Mouse (Mus musculus) embryonic facial prominence, embryonic 14.5 days (tissue): ENCODE results near the gene Brat1. TPM values are rescaled to one million over a fixed set of nuclear protein-coding genes. Genes with fewer than 3 reads are reported as not detected.

Experiments
- ATAC-seq: fragments of 200-750 bp; cut with Nextera tagmentation; 2 replicates; pipeline ENCODE4 v1.8.0; 2017; ENCODE audit warnings: low read depth, moderate number of reproducible peaks, moderate TSS enrichment
- DNase-seq: peaks from one replicate; pipeline ENCODE4 v3.0.0-alpha.2; 2015; ENCODE audit warnings: low spot score
- H3K27ac ChIP-seq: fragments of 300-500 bp; sonication (generic); replicated peaks from 2 replicates; pipeline ENCODE4 v1.5.1; 2014; ENCODE audit warnings: low read depth, mild to moderate bottlenecking, low read length, moderate library complexity
- H3K27me3 ChIP-seq: fragments of 300-500 bp; sonication (generic); replicated peaks from 2 replicates; pipeline ENCODE4 v1.6.1; 2014; ENCODE audit warnings: low read length; ENCODE audit not compliant: control insufficient read depth, insufficient read depth
- H3K36me3 ChIP-seq: fragments of 300-500 bp; sonication (generic); 2 replicates; pipeline ENCODE4 v1.6.1; 2014; ENCODE audit warnings: low read length, mixed read lengths; ENCODE audit not compliant: control insufficient read depth, insufficient read depth
- H3K4me1 ChIP-seq: fragments of 300-500 bp; sonication (generic); 2 replicates; pipeline ENCODE4 v1.6.1; 2014; ENCODE audit warnings: antibody characterized with exemption, low read length; ENCODE audit not compliant: control insufficient read depth, insufficient read depth
- H3K4me2 ChIP-seq: fragments of 300-500 bp; sonication (generic); 2 replicates; pipeline ENCODE4 v1.6.1; 2014; ENCODE audit warnings: low read depth, mild to moderate bottlenecking, low read length, moderate library complexity, mixed read lengths
- H3K4me3 ChIP-seq: fragments of 300-500 bp; sonication (generic); 2 replicates; pipeline ENCODE4 v1.5.1; 2014; ENCODE audit warnings: low read depth, mild to moderate bottlenecking, low read length
- H3K9ac ChIP-seq: fragments of 300-500 bp; sonication (generic); 2 replicates; pipeline ENCODE4 v1.6.1; 2014; ENCODE audit warnings: low read depth, mild to moderate bottlenecking, low read length, moderate library complexity, mixed read lengths
- H3K9me3 ChIP-seq: fragments of 300-500 bp; sonication (generic); 2 replicates; pipeline ENCODE4 v1.6.1; 2016; ENCODE audit warnings: low read length; ENCODE audit not compliant: control insufficient read depth
- WGBS: fragments of 180-500 bp; shearing (Covaris S2); extraction: QIAGEN DNeasy Blood & Tissue Kit; methylation state at CpG from one replicate; pipeline ENCODE4 v1.1.7; 2014; 5-methylcytosine and 5-hydroxymethylcytosine counted together
- polyA plus RNA-seq: library from polyadenylated mRNA; unstranded; fragments of >200 nt; fragmentation: Nextera tagmentation; extraction: Ambion mirVana; gene quantifications from 2 replicates; pipeline ENCODE4 v1.2.1, GENCODE M21; 2014

The Brat1 gene
- 17.8 and 21.7 TPM in 2 replicates for polyA plus RNA-seq

DNA sequence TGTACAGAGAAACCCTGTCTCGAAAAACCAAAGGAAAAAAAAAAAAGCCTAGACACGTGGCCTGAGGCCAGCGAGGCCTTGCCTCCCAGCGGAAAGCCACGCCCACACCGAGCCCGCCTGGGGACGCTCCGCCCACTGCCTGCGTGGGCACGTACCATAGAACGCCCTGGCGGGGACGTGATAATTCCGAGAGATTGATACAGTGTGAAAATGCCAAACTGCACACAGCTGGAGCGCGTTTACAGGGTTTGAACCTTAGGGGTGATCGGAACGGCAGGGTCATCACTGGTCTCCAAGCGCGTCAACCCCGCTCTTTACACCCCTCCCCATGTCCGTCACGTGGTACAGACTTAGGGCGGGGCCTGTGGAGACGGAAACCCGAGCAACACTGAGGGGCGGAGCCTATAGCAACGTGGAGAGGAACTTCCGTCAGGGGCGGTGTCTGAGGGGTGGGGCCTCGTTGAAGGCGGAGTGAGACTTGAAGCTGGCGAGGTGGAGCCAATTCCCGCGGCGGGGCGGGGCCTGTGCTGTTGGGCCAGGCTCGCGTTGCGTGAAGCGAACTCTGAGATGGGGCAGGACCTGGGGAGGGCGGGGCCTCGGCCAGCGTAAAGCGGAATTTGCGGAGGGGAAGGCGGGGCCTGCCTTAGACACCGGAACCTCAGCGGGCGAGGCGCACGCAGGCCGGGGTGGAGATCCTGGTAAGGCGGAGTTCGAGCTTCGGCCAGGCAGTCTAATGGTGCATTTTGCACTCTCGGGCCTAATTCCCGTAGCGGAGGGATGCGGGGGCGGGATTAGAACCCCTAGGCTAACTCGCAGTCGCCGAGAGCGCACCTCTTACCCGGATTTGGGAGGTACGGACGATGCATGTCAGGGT, at the start of gene Brat1:
TSS of gene Brat1 (plus strand) at position 634 of the 874 bp plus-strand sequence.
- DNase-seq (peak; percentile 100), ATAC-seq (peak; percentile 93)
- H3K4me3 ChIP-seq: peak within 1 kb of the TSS; percentile 52
- peaks cover 20% of the 10 kb centered on the region for H3K4me1 ChIP-seq
- H3K27ac ChIP-seq: peak within 1 kb of the TSS; percentile 88
- H3K9me3 ChIP-seq: no peaks in the 10 kb centered on the region
- no peaks in the 10 kb centered on the region for H3K27me3 ChIP-seq
- H3K4me2 ChIP-seq: peak within 1 kb of the TSS; percentile 87
- peak within 1 kb of the TSS; percentile 76 for H3K9ac ChIP-seq
- H3K36me3 ChIP-seq: peaks cover 23% of the 10 kb centered on the region
- WGBS: under 1% methylated on average over 67 of the region's 69 CpGs

DNA sequence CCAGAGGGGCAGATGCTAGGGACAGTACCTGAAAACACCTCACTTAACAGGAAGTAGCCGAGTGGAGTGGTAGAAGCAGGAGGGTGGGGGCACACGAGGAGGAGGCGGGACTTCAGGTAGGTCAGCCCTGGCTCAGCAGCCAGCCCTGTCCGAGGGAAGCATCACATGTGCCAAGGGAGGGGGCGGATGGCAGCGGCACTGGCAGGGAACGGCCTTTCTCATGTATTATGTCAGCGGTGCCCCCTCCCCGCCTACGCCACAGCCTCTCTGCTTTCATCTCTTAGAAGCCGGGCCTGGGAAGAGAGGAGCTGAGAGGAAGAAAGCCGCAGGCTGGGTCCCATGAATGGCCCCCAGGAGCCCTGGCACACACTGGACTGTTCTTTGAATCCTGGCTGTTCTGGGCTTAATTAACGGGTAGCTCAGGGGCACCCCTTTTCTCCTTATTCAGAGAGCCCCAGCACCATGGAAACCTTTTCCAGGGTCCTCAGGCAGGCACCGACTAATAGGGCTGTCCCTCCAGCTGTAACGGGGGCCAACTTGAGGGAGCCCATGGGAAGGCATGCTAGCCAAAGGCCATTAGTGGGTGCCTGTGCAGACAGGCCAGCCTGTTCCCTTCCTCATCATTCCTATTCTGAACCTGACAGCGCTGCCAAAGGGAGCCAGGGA, 45.1 kb upstream of the Brat1 start:
- WGBS: 34% methylated on average over 11 of the region's 16 CpGs
- peak; percentile 51 for DNase-seq
- Histone ChIP-seq H3K4me2 (no peak overlapping the region), H3K36me3 (0 out of 2 replicates have a peak, but pooled peaks cover 3% of the 10 kb centered on the region), H3K27ac (no peak overlapping the region), H3K27me3 (no peaks in the 10 kb centered on the region), H3K4me1 (peaks cover 29% of the 10 kb centered on the region), H3K9me3 (no peaks in the 10 kb centered on the region), H3K9ac (0 out of 2 replicates have a peak overlapping the region, but pooled peaks have one; percentile 20), H3K4me3 (no peak overlapping the region)
- no peak for ATAC-seq

GRCm38 (mm10) chr5:140660398-140660797, 44.4 kb upstream of the Brat1 start:
- no peak overlapping the region for H3K9ac ChIP-seq
- WGBS: 73% methylated on average over 1 of the region's 1 CpGs
- no peak for DNase-seq
- H3K4me1 ChIP-seq: peaks cover 29% of the 10 kb centered on the region
- H3K9me3 ChIP-seq: no peaks in the 10 kb centered on the region
- H3K27ac ChIP-seq: no peak overlapping the region
- H3K36me3 ChIP-seq: peaks cover 7% of the 10 kb centered on the region; the same call in 1 of the 2 replicates
- no peak overlapping the region for H3K4me3 ChIP-seq
- no peak for ATAC-seq
- no peaks in the 10 kb centered on the region for H3K27me3 ChIP-seq
- H3K4me2 ChIP-seq: no peak overlapping the region

- DNase-seq (no peak), ATAC-seq (no peak)
- peaks cover 17% of the 10 kb centered on the region; the same call in 1 of the 2 replicates for H3K36me3 ChIP-seq
- no peak overlapping the region for H3K4me3 ChIP-seq
- no peak overlapping the region for H3K27ac ChIP-seq
- H3K4me1 ChIP-seq: peaks cover 29% of the 10 kb centered on the region
- H3K4me2 ChIP-seq: no peak overlapping the region
- no peak overlapping the region for H3K9ac ChIP-seq
- H3K27me3 ChIP-seq: no peaks in the 10 kb centered on the region
- WGBS: 62% methylated on average over 8 of the region's 8 CpGs
- H3K9me3 ChIP-seq: no peaks in the 10 kb centered on the region
These were observed 43.4 kb upstream of the Brat1 start for GRCm38 (mm10) chr5:140661427-140661826.

DNA sequence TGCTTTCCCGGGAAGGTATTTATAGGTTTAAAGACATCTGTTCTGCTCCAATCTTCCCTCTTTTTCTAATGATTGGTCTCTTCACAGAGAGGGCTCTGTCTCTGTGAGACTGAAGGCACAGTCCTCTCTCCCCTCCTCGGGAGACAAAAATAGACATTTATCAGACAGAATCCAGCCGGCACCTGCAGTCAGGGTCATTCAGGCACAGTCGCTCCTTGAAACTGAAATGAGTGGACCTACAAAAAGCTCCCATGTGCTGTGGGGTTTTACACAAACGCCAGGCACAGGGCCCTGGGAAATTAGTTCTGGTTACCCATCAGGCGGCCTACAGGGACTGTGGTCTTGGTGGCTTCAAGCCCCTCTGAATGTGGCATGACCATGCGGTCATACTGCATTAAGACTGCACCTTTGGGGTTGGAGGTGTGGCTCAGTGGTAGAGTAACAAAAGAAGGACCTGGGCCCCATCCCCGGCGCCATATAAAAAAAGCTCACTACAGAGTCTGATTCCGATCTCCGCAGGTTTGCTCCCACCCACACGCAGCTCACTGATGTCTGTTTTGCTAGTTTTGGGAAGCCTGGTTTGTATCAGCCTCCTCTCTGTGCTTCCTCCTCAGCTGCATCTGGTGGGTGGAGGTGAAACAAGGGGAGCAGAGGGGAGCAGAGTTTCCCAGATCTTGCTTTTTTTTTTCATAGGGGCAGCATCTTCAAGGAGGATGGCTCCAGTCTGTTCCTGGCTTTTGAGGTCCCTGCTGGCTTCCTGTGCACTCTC, 42.8 kb upstream of the Brat1 start:
- DNase-seq (peak; percentile 36), ATAC-seq (no peak)
- H3K36me3 ChIP-seq: peaks cover 18% of the 10 kb centered on the region; the same call in 1 of the 2 replicates
- no peak overlapping the region for H3K27ac ChIP-seq
- no peak overlapping the region for H3K9ac ChIP-seq
- WGBS: 51% methylated on average over 12 of the region's 12 CpGs
- no peaks in the 10 kb centered on the region for H3K27me3 ChIP-seq
- H3K4me2 ChIP-seq: no peak overlapping the region
- H3K4me1 ChIP-seq: peaks cover 29% of the 10 kb centered on the region
- H3K9me3 ChIP-seq: no peaks in the 10 kb centered on the region
- no peak overlapping the region for H3K4me3 ChIP-seq

DNA sequence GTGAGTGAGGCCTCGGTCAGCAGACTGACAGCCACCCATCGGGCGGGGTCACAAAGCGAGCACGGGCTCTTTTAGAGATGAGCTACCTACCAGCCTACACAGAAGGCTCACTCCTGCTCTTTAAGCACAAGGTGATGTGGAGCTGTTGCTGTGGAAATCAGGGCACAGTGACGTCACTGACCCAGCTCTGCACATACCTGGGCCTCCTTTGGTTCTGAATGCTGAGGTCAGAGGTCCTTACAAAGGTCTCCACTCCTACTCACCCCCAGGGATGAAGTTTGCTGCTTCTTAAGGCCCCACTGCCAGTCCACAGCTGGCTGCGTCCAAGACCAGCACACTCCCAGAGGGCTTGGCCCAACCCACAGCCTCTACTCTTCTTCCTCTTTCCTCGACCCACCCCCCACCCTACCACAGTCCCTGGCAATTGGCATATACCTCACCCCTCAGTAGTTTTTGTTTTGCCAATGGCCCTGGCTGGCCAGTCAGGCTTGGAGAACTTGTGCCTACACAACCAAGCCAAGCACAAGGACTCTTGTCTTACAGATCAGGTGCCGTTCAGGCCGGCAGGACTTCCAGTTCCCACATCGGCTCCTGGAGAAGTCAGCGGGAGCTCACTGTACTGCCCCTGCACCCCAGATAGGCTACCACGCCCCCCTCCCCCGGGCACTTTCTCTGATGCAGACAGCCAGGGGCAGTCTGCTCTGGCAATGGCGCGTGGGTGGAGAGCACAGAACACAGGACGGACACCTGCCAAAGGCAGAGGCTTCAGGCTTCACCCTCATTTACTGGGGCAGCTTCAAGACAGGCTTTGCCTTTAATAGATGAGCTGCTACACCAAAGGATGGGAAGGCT, 41.8 kb upstream of the Brat1 start:
- ATAC-seq: no peak
- Histone ChIP-seq H3K27me3 (no peaks in the 10 kb centered on the region), H3K9me3 (no peaks in the 10 kb centered on the region), H3K4me3 (no peak overlapping the region), H3K4me2 (no peak overlapping the region), H3K36me3 (peaks cover 18% of the 10 kb centered on the region; the same call in 1 of the 2 replicates), H3K9ac (no peak overlapping the region), H3K27ac (no peak overlapping the region), H3K4me1 (peaks cover 29% of the 10 kb centered on the region)
- 60% methylated on average over 17 of the region's 17 CpGs for WGBS
- no peak for DNase-seq

DNA sequence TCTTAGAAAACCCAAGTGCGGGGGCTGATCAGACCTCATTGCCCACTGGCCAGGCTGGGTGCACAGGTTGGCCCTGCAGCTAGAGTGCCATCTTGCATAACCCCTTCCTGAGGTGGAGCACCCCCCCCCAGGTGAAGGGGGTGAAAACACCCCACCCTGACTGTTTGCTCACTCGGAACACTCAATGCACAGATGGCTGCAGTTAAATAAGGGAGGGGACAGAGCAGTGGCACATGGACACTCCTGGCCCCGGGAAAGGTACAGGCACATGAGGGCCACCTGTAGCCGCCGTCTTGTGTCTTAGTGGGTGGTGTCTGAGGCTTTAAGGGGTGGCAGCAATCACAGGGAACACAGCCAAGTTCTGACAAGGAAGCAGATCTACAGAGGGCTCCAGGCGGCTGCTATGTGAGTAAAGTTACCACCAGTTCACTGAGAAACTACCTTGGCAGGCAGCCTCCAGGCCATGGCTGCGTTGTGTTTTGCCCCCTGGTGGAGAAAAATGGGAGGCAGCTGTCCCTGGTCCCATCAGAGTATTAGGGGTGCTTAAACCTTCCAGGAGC, 41.1 kb upstream of the Brat1 start:
- peak; percentile 87 for DNase-seq
- peak; percentile 85 for ATAC-seq
- Histone ChIP-seq H3K27me3 (no peaks in the 10 kb centered on the region), H3K9ac (no peak overlapping the region), H3K36me3 (peaks cover 21% of the 10 kb centered on the region), H3K9me3 (peaks cover 1% of the 10 kb centered on the region), H3K4me1 (peaks cover 29% of the 10 kb centered on the region), H3K27ac (no peak overlapping the region), H3K4me3 (no peak overlapping the region), H3K4me2 (no peak overlapping the region)
- 42% methylated on average over 7 of the region's 7 CpGs for WGBS
